Mouse (Mus musculus) layer of hippocampus, adult 11-12 months (tissue): ENCODE results near the gene Fos.
"Not testable (repeated sequence)": the region's sequence is repeated elsewhere in the genome, so short reads cannot be mapped to it uniquely, and the experiment has no call there.

Experiments used
- DNase-seq: peaks from one replicate; pipeline ENCODE4 v3.0.0; 2022; ENCODE audit warnings: low spot score

The Fos gene

GRCm38 (mm10) chr12:85523421-85524192, 49.9 kb downstream of the Fos start:
- DNase-seq: no peak

GRCm38 (mm10) chr12:85524193-85524858, 50.6 kb downstream of the Fos start:
- peak; percentile 54 for DNase-seq

GRCm38 (mm10) chr12:85524859-85525495, 51.3 kb downstream of the Fos start:
- not testable (repeated sequence) for DNase-seq
